Mouse (Mus musculus) limb, embryonic 13.5 days (tissue): ENCODE measurements around the gene Csk. TPM values are rescaled to one million over a fixed set of nuclear protein-coding genes. Genes with fewer than 3 reads are reported as not detected.
A peak's percentile ranks its signal among the peaks of the same experiment; 100 is the strongest.

Experiments
- ATAC-seq: fragments of 200-750 bp; cut with Nextera tagmentation; 2 replicates; pipeline ENCODE4 v1.8.0; 2017; ENCODE audit warnings: low read depth, moderate number of reproducible peaks, moderate TSS enrichment; ENCODE audit not compliant: low FRiP score
- H3K27ac ChIP-seq: fragments of 300-500 bp; sonication (generic); 2 replicates; pipeline ENCODE4 v1.5.1; 2015; ENCODE audit warnings: inconsistent platforms, mild to moderate bottlenecking, moderate library complexity
- H3K27me3 ChIP-seq: fragments of 300-500 bp; sonication (generic); 2 replicates; pipeline ENCODE4 v1.6.1; 2015; ENCODE audit warnings: mild to moderate bottlenecking, inconsistent platforms
- H3K36me3 ChIP-seq: fragments of 300-500 bp; sonication (generic); 2 replicates; pipeline ENCODE4 v1.6.1; 2015; ENCODE audit warnings: inconsistent platforms, mild to moderate bottlenecking, moderate library complexity
- H3K4me1 ChIP-seq: fragments of 300-500 bp; sonication (generic); 2 replicates; pipeline ENCODE4 v1.6.1; 2015; ENCODE audit warnings: inconsistent platforms
- H3K4me2 ChIP-seq: fragments of 300-500 bp; sonication (generic); replicated peaks from 2 replicates; pipeline ENCODE4 v1.6.1; 2015; ENCODE audit warnings: inconsistent platforms, mild to moderate bottlenecking, moderate library complexity
- H3K4me3 ChIP-seq: fragments of 300-500 bp; sonication (generic); 2 replicates; pipeline ENCODE4 v1.5.1; 2015; ENCODE audit warnings: moderate library complexity, mild to moderate bottlenecking, inconsistent platforms
- H3K9ac ChIP-seq: fragments of 300-500 bp; sonication (generic); 2 replicates; pipeline ENCODE4 v1.6.1; 2015; ENCODE audit warnings: mild to moderate bottlenecking, inconsistent platforms
- H3K9me3 ChIP-seq: fragments of 300-500 bp; sonication (generic); 2 replicates; pipeline ENCODE4 v1.6.1; 2016; ENCODE audit warnings: inconsistent platforms
- WGBS: fragments of 180-500 bp; shearing (Covaris S2); methylation state at CpG from one replicate; pipeline ENCODE4 v1.1.7; 2015; 5-methylcytosine and 5-hydroxymethylcytosine counted together
- polyA plus RNA-seq: library from polyadenylated mRNA; unstranded; fragments of >200 nt; fragmentation: Nextera tagmentation; extraction: Ambion mirVana; gene quantifications from 2 replicates; pipeline ENCODE4 v1.2.1, GENCODE M21; 2015

Csk gene
- polyA plus RNA-seq, 1 experiment from 2014 or later, result 32.7 TPM

DNA sequence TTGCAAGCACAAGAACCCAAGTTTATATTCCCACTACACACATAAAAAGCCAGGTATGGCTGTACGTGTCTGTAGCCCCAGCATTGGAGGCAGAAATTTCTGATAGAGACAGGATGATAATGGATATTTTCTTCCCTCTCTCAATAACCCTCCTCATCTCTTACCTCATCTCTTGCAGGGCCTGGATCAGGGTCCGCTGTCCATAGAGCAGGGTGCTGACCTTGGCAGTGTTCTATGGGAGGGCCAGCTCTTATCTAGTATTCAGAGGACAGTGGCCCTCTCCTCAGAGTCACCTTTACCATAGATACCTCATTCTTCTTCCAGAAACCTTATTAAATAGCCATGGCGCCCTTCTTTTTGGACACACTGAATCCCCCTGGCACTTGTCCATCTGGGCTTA lies 43.6 kb downstream of the Csk start:
- Histone ChIP-seq H3K27ac (no peak overlapping the region), H3K9me3 (no peaks in the 10 kb centered on the region), H3K4me2 (no peak overlapping the region), H3K36me3 (no peaks in the 10 kb centered on the region), H3K27me3 (peaks cover 20% of the 10 kb centered on the region), H3K4me3 (no peak overlapping the region), H3K9ac (no peak overlapping the region), H3K4me1 (0 out of 2 replicates have a peak, but pooled peaks cover 4% of the 10 kb centered on the region)
- no peak for ATAC-seq
- WGBS, result 67% methylated on average over 3 of the region's 3 CpGs

DNA sequence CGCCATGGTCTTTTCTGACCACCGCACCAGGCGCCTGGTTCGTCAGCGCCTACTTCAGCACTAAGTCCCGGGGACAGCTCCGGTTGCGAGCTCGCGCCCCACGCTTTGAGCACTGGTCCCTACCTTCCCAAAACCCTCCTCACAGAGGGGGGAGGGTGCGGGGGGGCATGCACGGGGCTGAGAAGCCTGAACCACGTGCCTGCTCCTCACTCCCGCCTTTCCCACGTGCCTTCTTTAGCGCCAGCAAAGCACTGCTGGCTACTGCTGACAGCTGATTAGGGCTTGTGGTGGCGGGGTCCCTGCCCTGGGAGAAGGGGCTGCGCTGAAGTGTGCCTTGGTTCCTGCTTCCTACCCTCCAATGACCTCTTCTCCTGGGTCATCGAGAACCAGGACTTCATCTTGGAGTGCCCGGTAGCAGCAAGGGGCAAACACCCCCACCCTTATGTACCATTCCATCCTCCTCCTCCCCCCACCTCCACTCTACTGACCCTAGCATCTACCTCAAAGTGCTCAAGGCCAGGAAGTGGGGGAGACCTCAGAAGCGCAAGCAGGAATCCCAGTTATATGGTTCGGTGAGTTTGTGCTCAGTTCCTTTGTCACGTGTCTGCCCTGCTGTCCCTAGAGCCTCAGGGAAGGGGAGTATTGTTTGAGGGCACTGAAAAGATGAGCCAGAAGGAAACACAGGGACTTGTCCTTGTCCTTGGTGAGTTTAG lies 47.1 kb downstream of the Csk start, which contains the start of gene Cplx3:
Cplx3 (minus strand) TSS at position 143 of the 713 bp plus-strand sequence.
- Histone ChIP-seq H3K9me3 (no peaks in the 10 kb centered on the region), H3K4me2 (peak within 1 kb of the TSS; percentile 37), H3K27me3 (peaks cover 24% of the 10 kb centered on the region), H3K9ac (no peak within 1 kb of the TSS), H3K27ac (no peak within 1 kb of the TSS), H3K36me3 (no peaks in the 10 kb centered on the region), H3K4me3 (no peak within 1 kb of the TSS), H3K4me1 (peaks cover 6% of the 10 kb centered on the region; the same call in 1 of the 2 replicates)
- peak; percentile 89 for ATAC-seq
- 12% methylated on average over 24 of the region's 24 CpGs for WGBS

DNA sequence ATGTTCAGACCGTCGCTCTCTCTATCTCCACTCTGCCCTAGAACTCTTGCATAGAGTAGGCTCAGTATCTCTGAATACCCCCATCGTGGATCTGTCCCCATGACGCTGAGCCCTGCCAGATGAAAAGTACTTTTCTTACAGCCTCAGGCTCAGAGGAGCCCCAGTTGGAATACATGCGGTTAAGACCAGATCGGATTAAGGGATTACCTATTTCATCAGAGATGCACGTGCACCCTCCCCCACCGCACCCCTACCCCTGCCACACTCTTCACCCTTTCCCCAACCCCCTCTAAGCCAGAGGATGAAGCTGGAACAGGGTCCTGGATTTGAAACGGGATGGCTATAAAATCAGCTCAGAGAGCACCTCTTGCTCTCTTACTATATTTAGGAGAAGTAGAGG lies 47.9 kb downstream of the Csk start:
- H3K9me3 ChIP-seq, result no peaks in the 10 kb centered on the region
- no peaks in the 10 kb centered on the region for H3K36me3 ChIP-seq
- WGBS, result 20% methylated on average over 9 of the region's 9 CpGs
- H3K4me3 ChIP-seq, result no peak overlapping the region
- H3K4me2 ChIP-seq, result no peak overlapping the region
- H3K27me3 ChIP-seq, result peaks cover 24% of the 10 kb centered on the region
- H3K4me1 ChIP-seq, result peaks cover 13% of the 10 kb centered on the region
- no peak overlapping the region for H3K9ac ChIP-seq
- ATAC-seq, result no peak
- no peak overlapping the region for H3K27ac ChIP-seq

DNA sequence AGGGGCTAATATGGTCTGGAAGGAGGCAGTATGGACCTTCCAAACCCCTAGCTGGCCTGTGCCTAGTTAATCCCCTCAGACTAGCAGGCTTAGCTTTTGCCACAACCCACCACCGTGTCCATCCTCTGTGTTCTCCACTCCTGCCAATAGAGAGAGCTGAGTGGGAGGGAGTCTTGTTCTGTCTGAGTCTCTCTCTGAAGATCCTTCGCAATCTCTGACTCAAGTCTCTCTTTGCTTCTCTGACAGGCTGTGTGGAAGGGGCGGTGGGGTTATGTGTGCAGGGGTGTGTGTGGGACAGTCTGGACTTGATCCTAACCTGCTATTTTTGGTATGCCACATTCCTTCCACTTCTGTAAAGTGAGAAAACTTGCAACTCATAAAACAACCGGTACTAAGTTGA lies 48.6 kb downstream of the Csk start:
- no peak overlapping the region for H3K27ac ChIP-seq
- H3K36me3 ChIP-seq, result no peaks in the 10 kb centered on the region
- H3K9me3 ChIP-seq, result no peaks in the 10 kb centered on the region
- no peak overlapping the region for H3K4me3 ChIP-seq
- peaks cover 24% of the 10 kb centered on the region for H3K27me3 ChIP-seq
- WGBS, result 77% methylated on average over 4 of the region's 4 CpGs
- peaks cover 14% of the 10 kb centered on the region for H3K4me1 ChIP-seq
- no peak overlapping the region for H3K9ac ChIP-seq
- no peak for ATAC-seq
- no peak overlapping the region for H3K4me2 ChIP-seq

DNA sequence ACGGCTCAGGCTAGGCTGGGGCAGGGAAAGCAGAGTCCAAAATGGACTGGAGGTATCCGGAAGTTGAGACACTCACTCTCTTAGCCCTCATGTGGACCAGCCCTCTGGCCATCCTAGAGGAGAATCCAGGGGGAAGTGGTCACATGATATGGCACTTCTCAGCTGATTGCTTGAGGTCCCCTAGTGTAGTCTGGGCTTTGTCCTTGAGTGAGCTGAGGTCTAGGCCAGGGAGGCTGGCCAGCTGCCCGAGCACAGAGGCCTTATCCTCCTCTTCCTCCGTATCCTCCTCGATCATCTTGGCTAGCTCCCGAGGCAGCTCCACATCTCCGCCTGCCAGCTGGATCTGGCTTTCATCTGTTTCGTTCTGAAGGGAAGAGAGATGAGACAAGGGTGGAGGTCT lies 51.3 kb downstream of the Csk start:
- H3K4me2 ChIP-seq, result no peak overlapping the region
- H3K9ac ChIP-seq, result no peak overlapping the region
- H3K4me1 ChIP-seq, result peaks cover 20% of the 10 kb centered on the region
- WGBS, result 53% methylated on average over 8 of the region's 8 CpGs
- H3K4me3 ChIP-seq, result no peak overlapping the region
- no peak for ATAC-seq
- H3K27ac ChIP-seq, result no peak overlapping the region
- H3K36me3 ChIP-seq, result no peaks in the 10 kb centered on the region
- peaks cover 20% of the 10 kb centered on the region for H3K27me3 ChIP-seq
- no peaks in the 10 kb centered on the region for H3K9me3 ChIP-seq

DNA sequence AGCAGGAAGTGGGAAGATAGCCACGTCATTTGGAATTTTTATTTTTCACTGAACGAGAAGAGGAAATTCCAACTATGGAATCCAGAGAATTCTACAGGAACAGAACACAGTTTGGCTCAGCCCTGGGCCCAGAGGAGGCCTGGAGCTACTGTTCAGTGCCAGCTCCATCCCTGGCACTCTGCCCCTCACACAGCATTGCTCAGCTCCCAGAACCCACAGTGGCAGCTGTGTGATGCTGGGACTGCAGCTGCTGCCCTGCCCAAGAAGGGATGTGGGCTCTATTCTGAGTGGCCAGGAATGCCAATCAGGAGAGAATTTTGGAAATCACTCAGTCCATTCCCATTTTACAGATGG lies 52.1 kb downstream of the Csk start:
- H3K27ac ChIP-seq, result no peak overlapping the region
- H3K4me3 ChIP-seq, result no peak overlapping the region
- H3K36me3 ChIP-seq, result peaks cover 2% of the 10 kb centered on the region; the same call in 1 of the 2 replicates
- WGBS, result 31% methylated on average over 2 of the region's 2 CpGs
- no peak overlapping the region for H3K9ac ChIP-seq
- no peak for ATAC-seq
- H3K4me2 ChIP-seq, result no peak overlapping the region
- peaks cover 18% of the 10 kb centered on the region for H3K4me1 ChIP-seq
- no peaks in the 10 kb centered on the region for H3K9me3 ChIP-seq
- peaks cover 12% of the 10 kb centered on the region for H3K27me3 ChIP-seq

DNA sequence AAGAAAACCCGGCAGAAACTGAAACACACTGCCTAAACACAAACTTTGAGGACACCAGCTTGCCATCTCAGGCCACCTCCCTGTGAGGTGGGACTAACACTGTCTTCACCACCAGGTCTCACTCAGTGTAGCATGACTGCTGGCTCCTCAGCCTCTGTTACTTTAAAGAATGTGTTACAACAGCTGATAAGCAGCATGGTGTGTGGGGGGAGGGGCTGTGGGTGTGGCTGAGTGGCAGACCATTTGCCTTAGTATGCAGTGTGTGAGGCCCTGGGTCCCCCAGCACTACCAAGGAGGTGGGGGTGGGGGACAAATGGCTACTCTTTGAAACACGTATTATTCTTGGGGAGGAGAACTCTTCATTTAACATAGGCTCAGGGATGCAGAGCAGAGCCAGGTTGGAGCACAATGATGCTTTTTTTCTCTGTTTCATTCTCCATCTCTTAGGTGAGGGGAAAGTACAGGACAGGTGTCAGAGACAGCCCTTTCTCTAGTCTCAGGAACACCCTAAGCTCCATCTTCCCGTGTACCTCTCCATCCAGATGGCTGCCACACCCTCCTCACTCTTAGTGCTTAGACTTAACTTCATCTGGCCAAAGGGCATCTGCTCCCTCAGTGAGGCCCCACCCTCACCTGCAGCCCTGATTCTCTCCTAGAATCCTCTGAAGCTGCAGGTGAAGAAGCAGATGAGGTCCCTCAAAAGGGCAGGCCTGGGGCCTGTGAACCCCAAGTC lies 52.6 kb downstream of the Csk start:
- ATAC-seq, result peak; percentile 54; the same call in 1 of the 2 replicates
- Histone ChIP-seq H3K9ac (no peak overlapping the region), H3K9me3 (no peaks in the 10 kb centered on the region), H3K36me3 (peaks cover 6% of the 10 kb centered on the region; the same call in 1 of the 2 replicates), H3K27me3 (peaks cover 8% of the 10 kb centered on the region), H3K4me1 (peaks cover 16% of the 10 kb centered on the region), H3K27ac (no peak overlapping the region), H3K4me2 (no peak overlapping the region), H3K4me3 (no peak overlapping the region)
- WGBS, result 0% methylated on average over 3 of the region's 3 CpGs

DNA sequence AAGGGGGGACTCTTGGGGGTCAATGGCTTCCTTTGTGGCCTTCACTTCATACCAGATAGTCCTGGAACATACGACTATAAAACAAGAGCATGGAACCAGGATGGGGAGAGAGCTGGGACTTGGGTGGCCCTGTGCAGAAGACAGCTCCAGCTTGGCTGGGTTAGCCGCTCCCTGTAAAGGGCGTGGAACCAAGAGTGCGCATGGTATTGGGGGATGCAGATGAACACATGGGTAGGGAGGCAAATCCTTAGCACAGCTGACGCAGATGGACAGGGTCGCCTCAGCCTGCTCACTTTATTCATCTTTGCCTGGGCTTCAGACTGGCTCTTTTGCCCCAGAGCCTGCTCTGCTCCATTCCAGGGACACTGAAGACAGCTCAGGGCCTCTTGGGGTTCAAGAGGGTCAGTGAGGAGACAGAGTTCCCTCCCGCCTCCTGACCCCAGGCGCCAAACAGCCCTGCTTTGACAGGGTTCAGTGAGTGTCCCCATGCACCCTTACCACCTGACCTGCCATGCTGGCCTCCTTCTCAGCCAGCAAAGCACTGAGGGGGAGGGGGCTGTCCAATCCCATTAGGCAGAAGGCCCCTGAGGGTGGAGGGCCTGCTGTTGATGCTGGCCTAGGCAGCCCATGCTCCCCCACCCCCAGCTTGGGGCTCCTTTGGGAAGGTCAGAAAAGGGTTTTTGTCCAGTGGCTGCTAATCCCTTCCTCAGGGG lies 54.4 kb downstream of the Csk start:
- ATAC-seq, result no peak
- 58% methylated on average over 8 of the region's 8 CpGs for WGBS
- Histone ChIP-seq H3K27me3 (no peaks in the 10 kb centered on the region), H3K9me3 (no peaks in the 10 kb centered on the region), H3K36me3 (peaks cover 21% of the 10 kb centered on the region), H3K9ac (no peak overlapping the region), H3K27ac (no peak overlapping the region), H3K4me1 (peaks cover 16% of the 10 kb centered on the region), H3K4me2 (no peak overlapping the region), H3K4me3 (no peak overlapping the region)

DNA sequence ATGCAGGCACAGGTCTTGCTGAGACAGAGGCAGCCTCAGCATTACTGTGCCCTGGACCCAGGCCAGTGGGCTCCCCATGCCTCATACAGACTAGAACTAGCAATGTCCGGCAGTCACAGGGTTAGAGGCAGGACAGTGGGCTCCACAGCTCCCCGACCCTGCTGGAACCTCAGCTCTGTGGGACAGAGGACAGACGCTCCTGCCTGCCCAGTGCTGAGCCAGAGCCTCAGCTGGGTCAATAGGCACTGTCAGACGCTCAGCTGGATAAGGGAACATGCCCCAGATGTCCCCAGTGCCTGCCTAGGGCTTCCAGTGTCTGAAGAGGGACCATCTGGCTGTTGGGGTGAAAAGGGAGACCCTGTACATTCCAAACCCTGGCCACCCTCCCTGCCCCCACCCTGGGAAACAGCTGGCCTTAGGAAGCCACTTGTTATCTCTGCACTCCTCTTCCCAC lies 55.5 kb downstream of the Csk start:
- 0 out of 2 replicates have a peak, but pooled peaks have one; percentile 17 for ATAC-seq
- H3K27me3 ChIP-seq, result no peaks in the 10 kb centered on the region
- 31% methylated on average over 4 of the region's 4 CpGs for WGBS
- peaks cover 32% of the 10 kb centered on the region for H3K36me3 ChIP-seq
- H3K9ac ChIP-seq, result no peak overlapping the region
- no peak overlapping the region for H3K27ac ChIP-seq
- peaks cover 16% of the 10 kb centered on the region for H3K4me1 ChIP-seq
- no peak overlapping the region for H3K4me2 ChIP-seq
- H3K4me3 ChIP-seq, result no peak overlapping the region
- no peaks in the 10 kb centered on the region for H3K9me3 ChIP-seq

DNA sequence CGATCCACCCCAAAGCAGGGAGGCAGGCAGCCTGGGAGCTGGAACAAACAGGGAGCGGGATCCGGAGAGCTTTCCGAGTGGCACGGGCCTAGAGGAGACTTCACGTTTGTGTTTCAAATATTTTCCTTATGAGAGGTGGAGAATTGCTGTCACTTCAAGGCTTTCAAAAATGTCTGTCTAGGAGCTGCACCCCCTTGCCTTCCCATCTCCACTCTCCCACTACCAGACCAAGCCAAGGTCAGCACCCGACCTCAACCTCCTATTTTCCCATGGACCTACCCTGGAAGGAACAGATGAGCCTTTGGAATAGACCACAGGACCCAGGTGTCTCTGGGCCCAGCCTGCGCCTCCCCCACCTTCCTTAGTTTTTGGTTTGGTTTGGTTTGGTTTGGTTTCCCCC lies 56.2 kb downstream of the Csk start:
- Histone ChIP-seq H3K27me3 (no peaks in the 10 kb centered on the region), H3K36me3 (peaks cover 39% of the 10 kb centered on the region), H3K9me3 (no peaks in the 10 kb centered on the region), H3K4me2 (no peak overlapping the region), H3K4me1 (peaks cover 16% of the 10 kb centered on the region), H3K27ac (no peak overlapping the region), H3K9ac (no peak overlapping the region), H3K4me3 (no peak overlapping the region)
- WGBS, result 89% methylated on average over 8 of the region's 8 CpGs
- ATAC-seq, result no peak

DNA sequence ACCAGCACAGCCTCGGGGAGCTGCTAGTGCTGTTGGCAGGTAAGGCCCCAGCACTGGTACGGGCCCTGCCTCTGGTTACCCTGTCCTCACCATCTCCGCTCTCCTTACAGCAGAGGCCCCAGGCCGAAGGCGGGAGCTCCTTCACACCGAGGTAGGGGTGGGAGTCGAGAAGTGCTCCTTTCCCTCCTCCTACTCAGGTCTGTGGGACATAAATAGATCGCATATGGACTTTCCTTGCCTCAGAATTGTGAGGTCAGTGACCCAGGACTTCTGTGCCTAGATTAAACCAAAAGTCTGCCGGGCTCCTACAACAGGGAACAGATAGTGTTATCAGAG lies 59.3 kb downstream of the Csk start:
- Histone ChIP-seq H3K4me2 (no peak overlapping the region), H3K27me3 (no peaks in the 10 kb centered on the region), H3K4me1 (peaks cover 14% of the 10 kb centered on the region), H3K36me3 (peaks cover 43% of the 10 kb centered on the region), H3K4me3 (no peak overlapping the region), H3K9ac (no peak overlapping the region), H3K27ac (no peak overlapping the region), H3K9me3 (no peaks in the 10 kb centered on the region)
- ATAC-seq, result no peak
- 80% methylated on average over 9 of the region's 9 CpGs for WGBS

DNA sequence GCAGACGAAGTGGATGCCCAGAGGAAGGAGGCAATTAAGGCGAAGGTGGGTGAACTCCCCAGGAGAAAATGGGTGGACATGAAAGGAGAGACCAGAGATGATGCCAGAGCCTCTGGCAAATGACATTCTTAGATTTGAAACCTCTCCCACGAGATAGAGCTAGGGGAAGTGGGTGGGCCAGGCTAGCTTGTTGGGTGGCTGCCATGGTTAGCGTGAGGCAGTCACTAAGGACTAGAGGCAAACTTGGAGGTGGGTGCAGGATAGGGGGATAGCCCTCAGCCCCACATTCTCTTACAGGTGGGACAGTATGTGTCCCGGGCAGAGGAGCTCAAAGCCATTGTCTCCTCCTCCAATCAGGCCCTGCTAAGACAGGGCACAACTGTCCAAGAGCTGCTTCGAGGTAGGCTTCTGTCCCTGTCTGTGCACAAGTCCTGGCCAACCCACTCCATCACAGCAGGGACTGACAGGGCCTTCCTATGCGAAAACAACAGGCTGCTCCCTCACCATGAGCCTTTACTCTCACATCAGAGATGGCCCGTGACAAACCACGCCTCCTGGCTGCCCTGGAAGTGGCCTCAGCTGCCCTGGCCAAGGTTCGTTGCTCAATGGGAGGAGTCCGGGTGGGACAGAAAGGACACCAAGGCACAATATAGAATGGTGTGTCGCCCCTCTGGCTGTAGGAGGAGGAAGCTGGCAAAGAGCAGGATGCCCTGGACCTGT lies 59.8 kb downstream of the Csk start:
- 53% methylated on average over 12 of the region's 12 CpGs for WGBS
- H3K4me2 ChIP-seq, result no peak overlapping the region
- peaks cover 43% of the 10 kb centered on the region for H3K36me3 ChIP-seq
- no peak for ATAC-seq
- no peaks in the 10 kb centered on the region for H3K27me3 ChIP-seq
- H3K4me1 ChIP-seq, result peaks cover 18% of the 10 kb centered on the region
- no peak overlapping the region for H3K4me3 ChIP-seq
- no peak overlapping the region for H3K27ac ChIP-seq
- H3K9me3 ChIP-seq, result no peaks in the 10 kb centered on the region
- H3K9ac ChIP-seq, result no peak overlapping the region
